In genomic region chr2:135797677-135798546, GRCm38 (mm10) we compare ENCODE assay signal across 7 mouse cellular contexts.
DNase-seq lines count a peak whose midpoint lies in the region; ATAC-seq lines count a peak whose summit lies in the region.

No protein-coding gene starts in this region.

- no peaks in the 10 kb centered on the region for H3K27me3 ChIP-seq in embryonic facial prominence, embryonic 10.5 days (replicated peaks; ENCODE audit: low read depth, poor library complexity, severe bottlenecking)
- no peaks in the 10 kb centered on the region for H3K27me3 ChIP-seq in hindbrain, embryonic 10.5 days (ENCODE audit: insufficient read depth, poor library complexity, severe bottlenecking)

- 12% methylated on average over 5 of the region's 5 CpGs for whole genome bisulfite sequencing in embryonic facial prominence, embryonic 10.5 days
- WGBS in hindbrain, embryonic 10.5 days: 47% methylated on average over 5 of the region's 5 CpGs

- no peak overlapping the region for H3K4me3 ChIP-seq in embryonic facial prominence, embryonic 10.5 days
- H3K4me3 ChIP-seq in hindbrain, embryonic 10.5 days: no peak overlapping the region

- peak; percentile 40 for DNase-seq in testis, postnatal 14 days (ENCODE audit: low spot score)
- DNase-seq in testis, postnatal 10 days (ENCODE audit: low spot score): no peak
- peak; percentile 30 for DNase-seq in embryonic facial prominence, embryonic 10.5 days (ENCODE audit: low spot score)
- no peak for DNase-seq in hindbrain, embryonic 10.5 days (ENCODE audit: low spot score)
- no peak for DNase-seq in adrenal gland, adult 2 months
- no peak for DNase-seq in kidney, postnatal 36 days

- peaks cover 24% of the 10 kb centered on the region for H3K4me1 ChIP-seq in embryonic facial prominence, embryonic 10.5 days
- H3K4me1 ChIP-seq in hindbrain, embryonic 10.5 days (replicated peaks): peaks cover 28% of the 10 kb centered on the region

- no peaks in the 10 kb centered on the region for H3K36me3 ChIP-seq in embryonic facial prominence, embryonic 10.5 days (replicated peaks)
- H3K36me3 ChIP-seq in hindbrain, embryonic 10.5 days: no peaks in the 10 kb centered on the region

- ATAC-seq in neutrophil, adult 5-6 weeks (ENCODE audit: extremely low read depth, insufficient number of reproducible peaks, low FRiP score, poor library complexity, severe bottlenecking): 0 out of 2 replicates have a peak, but pooled peaks have one; percentile 36

- H3K27ac ChIP-seq in embryonic facial prominence, embryonic 10.5 days (replicated peaks): peak overlapping the region; percentile 75
- H3K27ac ChIP-seq in hindbrain, embryonic 10.5 days: peak overlapping the region; percentile 73

- no peaks in the 10 kb centered on the region for H3K9me3 ChIP-seq in embryonic facial prominence, embryonic 10.5 days
- no peaks in the 10 kb centered on the region for H3K9me3 ChIP-seq in hindbrain, embryonic 10.5 days

Comparison
In these comparisons a context has a peak if more than half of its experiments do, and no peak if none do; other contexts are left out.
1. DNase-seq: peak in testis, postnatal 14 days (single experiment) and embryonic facial prominence, embryonic 10.5 days (single experiment); none in testis, postnatal 10 days (single experiment), hindbrain, embryonic 10.5 days (single experiment), adrenal gland, adult 2 months (single experiment) and kidney, postnatal 36 days (0 of 2).